Mouse (Mus musculus) testis, adult 2 months (tissue): Measurements from ENCODE around the gene H3f3a.

Source experiments
- CTCF ChIP-seq: fragments of 200-500 bp; IDR thresholded peaks from 2 replicates; pipeline ENCODE4 v1.5.1; 2012; ENCODE audit warnings: low read depth, mild to moderate bottlenecking, inconsistent platforms, low read length, moderate library complexity; ENCODE audit not compliant: control insufficient read depth, insufficient read depth, insufficient replicate concordance
- POLR2A ChIP-seq: fragments of 200-500 bp; IDR thresholded peaks from 2 replicates; pipeline ENCODE4 v1.6.1; 2012; ENCODE audit warnings: low read depth, mild to moderate bottlenecking, inconsistent platforms, low read length, moderate library complexity; ENCODE audit not compliant: control insufficient read depth

GRCm38 (mm10) chr1:180765393-180765792 lies 48.4 kb downstream of the H3f3a start:
- TF ChIP-seq CTCF (no peak), POLR2A (no peak)
